Mouse (Mus musculus): Measurements from ENCODE around the gene Cercam.
A peak's percentile ranks its signal among the peaks of the same experiment; 100 is the strongest.

- no peak for TF ChIP-seq POLR2A (IDR thresholded peaks at IDR 0.05; ENCODE audit: borderline replicate concordance, extremely low read depth, low read depth, low read length)
- peak; percentile 74 for TF ChIP-seq CTCF (IDR thresholded peaks at IDR 0.05; ENCODE audit: insufficient read depth, low read length)
Measured at GRCm38 (mm10) chr2:29858748-29859473, 10.1 kb upstream of the Cercam start.

Measured in lung, adult 2 months (tissue).